Mouse (Mus musculus): ENCODE measurements around the gene Cep128.

The Cep128 gene

DNA sequence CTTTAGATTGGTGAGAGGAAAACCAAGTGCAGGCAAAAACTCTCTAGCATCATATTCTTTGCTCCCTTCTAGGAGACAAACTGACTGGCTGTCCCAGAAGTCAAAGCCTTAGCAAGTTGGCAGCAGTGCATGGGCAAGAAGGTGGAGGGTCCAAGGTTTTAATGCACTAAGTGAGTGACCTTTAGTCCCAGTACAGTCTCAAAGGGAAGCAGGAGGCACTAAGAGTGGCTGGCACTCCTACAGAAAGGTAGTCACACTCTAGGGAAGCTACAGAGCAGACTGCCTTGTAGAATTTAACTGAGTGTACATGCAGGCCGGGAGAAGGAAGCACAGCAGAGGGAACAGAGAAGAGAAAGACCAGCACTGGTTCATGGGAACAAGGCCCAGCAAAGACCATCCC is 199.6 kb downstream of the Cep128 start:
- H3K27me3 ChIP-seq (ENCODE audit: insufficient read depth, low read length): no peaks in the 10 kb centered on the region
- H3K4me3 ChIP-seq (replicated peaks; ENCODE audit: low read length): no peak overlapping the region
- peaks cover 9% of the 10 kb centered on the region; the same call in 1 of the 2 replicates for H3K4me1 ChIP-seq (replicated peaks; ENCODE audit: low read depth, low read length)
- no peaks in the 10 kb centered on the region for H3K36me3 ChIP-seq (ENCODE audit: insufficient read depth, low read length)
- TF ChIP-seq POU5F1 (IDR thresholded peaks at IDR 0.05; ENCODE audit: borderline replicate concordance, low read length): no peak
- TF ChIP-seq CTCF (conservative IDR thresholded peaks at IDR 0.05; ENCODE audit: low read length): no peak
- no peak for TF ChIP-seq NANOG (IDR thresholded peaks at IDR 0.05; ENCODE audit: borderline replicate concordance, low read length)
- H3K9me3 ChIP-seq (ENCODE audit: low read length): no peaks in the 10 kb centered on the region

DNA sequence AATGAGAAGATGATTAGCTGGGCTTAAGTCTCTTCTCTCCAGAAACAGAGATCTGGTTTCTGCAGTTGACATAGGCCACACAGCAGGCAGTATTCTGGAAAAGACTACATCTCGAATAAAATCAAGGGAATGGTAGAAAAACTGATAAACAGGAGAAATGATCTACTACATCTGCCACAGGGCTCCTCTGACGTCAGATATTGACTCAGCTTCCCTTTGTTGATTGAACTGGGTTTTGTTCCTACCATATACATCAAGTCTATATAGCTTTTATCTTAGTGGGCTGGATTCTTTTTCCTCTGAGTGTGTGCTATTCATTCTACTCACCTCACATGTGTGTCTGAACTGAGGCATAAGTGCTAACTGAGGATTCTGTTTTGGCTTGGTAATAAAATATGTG is 200.3 kb downstream of the Cep128 start:
- no peaks in the 10 kb centered on the region for H3K9me3 ChIP-seq (ENCODE audit: low read length)

DNA sequence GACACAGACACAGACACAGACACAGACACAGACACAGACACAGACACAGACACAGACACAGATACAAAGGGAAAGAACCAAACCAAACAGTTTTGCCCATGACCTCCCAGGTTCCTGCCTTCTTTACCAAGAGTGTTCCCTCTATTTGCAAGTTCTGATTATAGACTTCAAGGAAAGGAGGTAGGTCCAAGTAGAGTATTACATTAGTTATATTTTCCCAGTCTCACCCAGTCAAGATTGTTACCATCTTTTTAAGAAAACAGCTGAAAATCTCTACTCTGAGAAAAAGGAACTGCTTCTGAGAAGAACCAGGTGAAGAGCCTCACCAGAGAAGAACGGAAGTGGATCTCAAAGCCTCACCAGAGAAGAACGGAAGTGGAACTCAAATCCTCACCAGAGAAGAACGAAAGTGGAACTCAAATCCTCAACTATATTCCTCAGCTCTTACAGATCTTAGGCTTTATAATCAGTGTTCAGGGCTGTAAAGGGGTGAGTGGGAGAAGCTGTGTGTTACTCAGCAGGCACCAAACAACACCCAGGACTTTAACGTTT is 200.8 kb downstream of the Cep128 start:
- TF ChIP-seq POU5F1 (IDR thresholded peaks at IDR 0.05; ENCODE audit: borderline replicate concordance, low read length) (no peak), NANOG (IDR thresholded peaks at IDR 0.05; ENCODE audit: borderline replicate concordance, low read length) (no peak), CTCF (conservative IDR thresholded peaks at IDR 0.05; ENCODE audit: low read length) (no peak)
- H3K27me3 ChIP-seq (ENCODE audit: insufficient read depth, low read length): no peaks in the 10 kb centered on the region
- no peaks in the 10 kb centered on the region for H3K9me3 ChIP-seq (ENCODE audit: low read length)
- H3K4me3 ChIP-seq (replicated peaks; ENCODE audit: low read length): no peak overlapping the region
- H3K36me3 ChIP-seq (ENCODE audit: insufficient read depth, low read length): no peaks in the 10 kb centered on the region
- H3K4me1 ChIP-seq (replicated peaks; ENCODE audit: low read depth, low read length): peaks cover 8% of the 10 kb centered on the region; the same call in 1 of the 2 replicates

More for the DNA sequence above, 200.3 kb downstream of the Cep128 start:
- Histone ChIP-seq H3K36me3 (ENCODE audit: insufficient read depth, low read length) (no peaks in the 10 kb centered on the region), H3K4me3 (replicated peaks; ENCODE audit: low read length) (no peak overlapping the region), H3K4me1 (replicated peaks; ENCODE audit: low read depth, low read length) (peaks cover 9% of the 10 kb centered on the region; the same call in 1 of the 2 replicates), H3K27me3 (ENCODE audit: insufficient read depth, low read length) (no peaks in the 10 kb centered on the region)
- TF ChIP-seq CTCF (conservative IDR thresholded peaks at IDR 0.05; ENCODE audit: low read length) (no peak), NANOG (IDR thresholded peaks at IDR 0.05; ENCODE audit: borderline replicate concordance, low read length) (no peak), POU5F1 (IDR thresholded peaks at IDR 0.05; ENCODE audit: borderline replicate concordance, low read length) (no peak)

DNA sequence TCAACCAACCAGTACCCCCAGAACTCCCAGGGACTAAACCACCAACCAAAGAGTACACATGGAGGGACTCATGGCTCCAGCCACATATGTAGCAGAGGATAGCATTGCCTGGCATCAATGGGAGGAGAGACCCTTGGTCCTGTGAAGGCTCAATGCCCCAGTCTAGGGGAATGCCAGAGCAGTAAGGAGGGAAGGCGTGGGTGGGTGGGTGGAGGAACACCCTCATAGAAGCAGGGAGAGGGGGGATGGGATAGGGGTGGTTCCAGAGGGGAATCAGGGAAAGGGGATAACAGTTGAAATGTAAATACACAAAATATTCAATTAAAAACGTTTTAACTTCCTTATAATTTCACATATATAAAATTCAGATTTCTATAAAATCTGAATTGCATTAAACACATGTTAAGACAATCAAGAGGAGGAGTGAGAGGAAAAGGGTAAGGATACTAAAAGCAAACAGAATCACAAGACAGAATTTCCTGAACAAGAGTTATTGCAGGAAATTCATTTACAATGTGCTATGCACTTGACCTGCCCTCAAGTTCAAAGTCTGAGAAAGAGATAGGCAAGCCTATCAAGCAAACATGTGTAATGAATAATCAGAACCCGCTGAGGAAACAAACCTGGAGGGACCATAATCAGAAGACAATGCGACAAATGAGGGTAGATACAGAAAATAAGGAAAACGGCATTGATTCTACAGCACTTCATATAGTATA is 207.2 kb downstream of the Cep128 start:
- H3K4me3 ChIP-seq (replicated peaks; ENCODE audit: low read length): no peak overlapping the region

DNA sequence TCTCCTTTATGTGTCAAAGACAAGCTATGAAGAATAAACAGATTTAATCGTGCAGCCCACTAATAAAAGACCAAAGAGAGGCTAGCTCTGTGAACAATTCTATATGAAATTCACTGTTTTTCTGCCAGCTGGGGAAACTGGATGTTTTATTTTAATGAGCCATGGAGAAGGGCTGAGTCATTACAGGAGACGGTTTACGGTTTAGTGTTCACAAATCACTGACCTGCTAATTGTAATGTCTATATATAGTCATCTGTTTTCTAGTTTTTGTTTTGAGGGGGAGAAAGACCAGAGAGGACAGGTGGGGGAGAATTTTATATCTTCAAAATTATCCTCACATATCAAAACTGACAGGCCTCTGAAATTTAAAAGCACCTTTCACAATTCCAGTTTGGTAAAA is 212.6 kb downstream of the Cep128 start:
- Histone ChIP-seq H3K27me3 (ENCODE audit: insufficient read depth, low read length) (no peaks in the 10 kb centered on the region), H3K4me1 (replicated peaks; ENCODE audit: low read depth, low read length) (no peaks in the 10 kb centered on the region), H3K9me3 (ENCODE audit: low read length) (no peaks in the 10 kb centered on the region), H3K4me3 (replicated peaks; ENCODE audit: low read length) (no peak overlapping the region), H3K36me3 (ENCODE audit: insufficient read depth, low read length) (no peaks in the 10 kb centered on the region)
- TF ChIP-seq NANOG (IDR thresholded peaks at IDR 0.05; ENCODE audit: borderline replicate concordance, low read length): no peak
- no peak for TF ChIP-seq CTCF (conservative IDR thresholded peaks at IDR 0.05; ENCODE audit: low read length)
- no peak for TF ChIP-seq POU5F1 (IDR thresholded peaks at IDR 0.05; ENCODE audit: borderline replicate concordance, low read length)

More for the DNA sequence above, 207.2 kb downstream of the Cep128 start:
- no peak for TF ChIP-seq CTCF (conservative IDR thresholded peaks at IDR 0.05; ENCODE audit: low read length)
- no peak for TF ChIP-seq NANOG (IDR thresholded peaks at IDR 0.05; ENCODE audit: borderline replicate concordance, low read length)
- TF ChIP-seq POU5F1 (IDR thresholded peaks at IDR 0.05; ENCODE audit: borderline replicate concordance, low read length): no peak
- Histone ChIP-seq H3K27me3 (ENCODE audit: insufficient read depth, low read length) (no peaks in the 10 kb centered on the region), H3K9me3 (ENCODE audit: low read length) (no peaks in the 10 kb centered on the region), H3K4me1 (replicated peaks; ENCODE audit: low read depth, low read length) (no peaks in the 10 kb centered on the region), H3K36me3 (ENCODE audit: insufficient read depth, low read length) (no peaks in the 10 kb centered on the region)

DNA sequence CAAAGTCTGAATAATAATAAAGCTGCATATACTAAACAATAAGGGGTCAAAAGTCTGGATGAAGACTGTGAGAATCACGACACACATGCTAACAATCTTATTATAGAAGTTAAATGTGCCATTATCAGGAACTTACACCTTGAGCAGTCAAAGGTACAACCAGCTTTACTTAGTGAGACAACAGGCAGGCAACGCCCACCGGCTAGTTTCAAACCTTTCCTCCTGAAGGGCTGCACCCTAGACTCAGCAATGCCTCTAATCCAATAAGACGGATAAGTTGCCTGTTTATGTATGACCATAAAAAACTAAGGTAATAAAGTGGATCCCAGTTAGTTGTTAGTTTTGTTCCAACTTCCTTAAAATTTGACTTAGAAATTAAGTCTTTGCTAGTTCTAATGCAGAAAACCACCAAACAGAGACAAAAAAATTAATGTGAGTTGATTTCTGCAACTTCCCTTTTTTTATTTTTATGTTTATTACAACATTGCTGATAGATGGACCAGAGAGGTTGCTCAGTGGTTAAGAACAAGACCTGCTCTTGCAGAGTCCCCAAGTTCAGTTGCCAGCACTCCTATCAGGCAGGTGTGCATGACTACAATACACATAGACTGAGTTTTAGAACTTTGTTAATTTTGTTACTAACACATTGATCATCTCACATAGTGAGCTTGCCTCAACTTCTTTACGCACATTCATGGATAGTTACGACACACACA is 223.0 kb downstream of the Cep128 start:
- no peaks in the 10 kb centered on the region for H3K36me3 ChIP-seq (ENCODE audit: insufficient read depth, low read length)
- H3K27me3 ChIP-seq (ENCODE audit: insufficient read depth, low read length): no peaks in the 10 kb centered on the region
- H3K4me1 ChIP-seq (replicated peaks; ENCODE audit: low read depth, low read length): no peaks in the 10 kb centered on the region
- TF ChIP-seq POU5F1 (IDR thresholded peaks at IDR 0.05; ENCODE audit: borderline replicate concordance, low read length) (no peak), CTCF (conservative IDR thresholded peaks at IDR 0.05; ENCODE audit: low read length) (no peak), NANOG (IDR thresholded peaks at IDR 0.05; ENCODE audit: borderline replicate concordance, low read length) (no peak)
- H3K9me3 ChIP-seq (ENCODE audit: low read length): no peaks in the 10 kb centered on the region
- H3K4me3 ChIP-seq (replicated peaks; ENCODE audit: low read length): no peak overlapping the region

DNA sequence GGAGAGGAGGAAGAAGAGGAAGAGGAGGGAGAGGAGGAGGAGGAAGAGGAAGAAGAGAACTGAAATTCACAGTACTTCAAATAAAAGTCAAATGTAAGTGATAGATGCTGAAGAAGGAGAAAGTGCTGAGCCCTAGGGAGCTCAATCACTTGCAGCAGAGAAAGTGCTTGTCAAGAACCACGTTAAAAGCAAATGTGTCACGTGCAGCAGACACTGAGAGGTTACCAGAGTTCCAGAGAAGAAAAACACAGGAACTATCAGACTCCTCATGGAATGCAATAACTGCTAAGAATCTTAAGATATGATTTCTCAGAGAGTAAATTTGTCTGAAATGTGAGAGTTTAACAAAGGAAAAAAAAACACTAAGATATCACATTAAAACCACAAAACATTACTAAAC is 225.7 kb downstream of the Cep128 start:
- H3K27me3 ChIP-seq (ENCODE audit: insufficient read depth, low read length): no peaks in the 10 kb centered on the region
- H3K4me1 ChIP-seq (replicated peaks; ENCODE audit: low read depth, low read length): no peaks in the 10 kb centered on the region
- no peaks in the 10 kb centered on the region for H3K36me3 ChIP-seq (ENCODE audit: insufficient read depth, low read length)
- TF ChIP-seq POU5F1 (IDR thresholded peaks at IDR 0.05; ENCODE audit: borderline replicate concordance, low read length) (no peak), CTCF (conservative IDR thresholded peaks at IDR 0.05; ENCODE audit: low read length) (no peak), NANOG (IDR thresholded peaks at IDR 0.05; ENCODE audit: borderline replicate concordance, low read length) (no peak)
- no peaks in the 10 kb centered on the region for H3K9me3 ChIP-seq (ENCODE audit: low read length)
- no peak overlapping the region for H3K4me3 ChIP-seq (replicated peaks; ENCODE audit: low read length)

DNA sequence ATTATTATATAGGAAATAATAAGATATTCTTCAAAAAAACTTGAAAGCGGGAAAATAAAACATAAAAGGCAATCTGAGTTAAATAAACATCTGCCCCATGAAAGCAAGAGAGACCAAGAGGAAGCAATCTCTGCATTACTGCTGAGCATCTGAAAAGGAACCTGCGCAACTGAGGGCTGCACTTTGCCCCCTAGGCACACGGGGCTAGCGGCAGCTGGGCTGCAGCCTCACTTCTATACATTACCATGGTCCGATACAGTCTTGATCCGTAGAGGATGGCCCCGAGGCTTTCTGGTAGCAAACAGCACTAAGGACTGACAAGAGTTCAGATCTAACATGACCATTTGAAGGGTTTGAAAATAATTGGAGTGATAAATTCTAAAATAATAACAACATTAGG is 230.2 kb downstream of the Cep128 start:
- H3K27me3 ChIP-seq (ENCODE audit: insufficient read depth, low read length): no peaks in the 10 kb centered on the region
- H3K4me3 ChIP-seq (replicated peaks; ENCODE audit: low read length): no peak overlapping the region
- no peaks in the 10 kb centered on the region for H3K9me3 ChIP-seq (ENCODE audit: low read length)
- H3K4me1 ChIP-seq (replicated peaks; ENCODE audit: low read depth, low read length): no peaks in the 10 kb centered on the region
- no peak for TF ChIP-seq NANOG (IDR thresholded peaks at IDR 0.05; ENCODE audit: borderline replicate concordance, low read length)
- no peak for TF ChIP-seq POU5F1 (IDR thresholded peaks at IDR 0.05; ENCODE audit: borderline replicate concordance, low read length)
- no peak for TF ChIP-seq CTCF (conservative IDR thresholded peaks at IDR 0.05; ENCODE audit: low read length)
- H3K36me3 ChIP-seq (ENCODE audit: insufficient read depth, low read length): no peaks in the 10 kb centered on the region

Measured in E14TG2a.4 (cell line).